Mouse (Mus musculus) layer of hippocampus, postnatal 36 days (tissue): ENCODE measurements around the gene 0610037L13Rik. TPM values are rescaled to one million over a fixed set of nuclear protein-coding genes. Genes with fewer than 3 reads are reported as not detected.
A peak's percentile ranks its signal among the peaks of the same experiment; 100 is the strongest.

Source experiments
- DNase-seq, 2 experiments: peaks; one replicate each; pipeline ENCODE4 v3.0.0; 2022
- total RNA-seq, 2 experiments: library from RNA; stranded (reverse); gene quantifications; 2 replicates each; pipeline ENCODE4 v1.2.3; 2021

0610037L13Rik gene
- total RNA-seq, 2 experiments from 2014 or later, result 65.3 to 73.6 TPM

GRCm38 (mm10) chr4:107920336-107920735 lies 30.7 kb downstream of the 0610037L13Rik start:
- no peak for DNase-seq

- DNase-seq, result no peak
Measured at GRCm38 (mm10) chr4:107921152-107921695, 31.6 kb downstream of the 0610037L13Rik start.

GRCm38 (mm10) chr4:107921952-107922351 lies 32.3 kb downstream of the 0610037L13Rik start:
- no peak for DNase-seq

GRCm38 (mm10) chr4:107923145-107923802 lies 33.7 kb downstream of the 0610037L13Rik start, which contains the start of gene Cpt2:
Gene Cpt2, minus strand, starts transcription at chr4:107923610.
- peak; percentile 76 to 77 for DNase-seq

- no peak for DNase-seq
Measured at GRCm38 (mm10) chr4:107923803-107924194, 34.2 kb downstream of the 0610037L13Rik start.

- DNase-seq, result no peak
Measured at GRCm38 (mm10) chr4:107928269-107928668, 38.7 kb downstream of the 0610037L13Rik start.

GRCm38 (mm10) chr4:107928726-107929125 lies 39.1 kb downstream of the 0610037L13Rik start:
- no peak for DNase-seq

GRCm38 (mm10) chr4:107931453-107931852 lies 41.8 kb downstream of the 0610037L13Rik start:
- no peak for DNase-seq

- no peak for DNase-seq
Measured at GRCm38 (mm10) chr4:107933239-107933638, 43.6 kb downstream of the 0610037L13Rik start.

- no peak for DNase-seq
Measured at GRCm38 (mm10) chr4:107935254-107935653, 45.6 kb downstream of the 0610037L13Rik start.

GRCm38 (mm10) chr4:107937338-107937737 lies 47.7 kb downstream of the 0610037L13Rik start:
- DNase-seq, result peak; percentile 54 to 56

- DNase-seq, result no peak
Measured at GRCm38 (mm10) chr4:107938124-107938523, 48.5 kb downstream of the 0610037L13Rik start.

GRCm38 (mm10) chr4:107942741-107943140 lies 53.1 kb downstream of the 0610037L13Rik start:
- DNase-seq, result no peak

GRCm38 (mm10) chr4:107944141-107944540 lies 54.5 kb downstream of the 0610037L13Rik start:
- DNase-seq, result no peak

Other genes with a start within 250 kb of the 0610037L13Rik start
- under 1 TPM; 0.62 to 0.68 TPM for gene Dmrtb1, start 205.6 kb upstream of the 0610037L13Rik start, total RNA-seq
- 10 to 100 TPM; 91.7 to 95.3 TPM for gene Lrp8, start 87.6 kb upstream of the 0610037L13Rik start, total RNA-seq
- 10 to 100 TPM; 39.2 to 47.4 TPM for gene Magoh, start 10.1 kb upstream of the 0610037L13Rik start, total RNA-seq
- gene Cpt2, start 33.8 kb downstream of the 0610037L13Rik start, total RNA-seq, result 1 to 10 TPM; 5.8 to 5.9 TPM
- gene Slc1a7, start 78.5 kb downstream of the 0610037L13Rik start, total RNA-seq, result under 1 TPM in 1 of 2 experiments, not detected in 1; 0.17 TPM
- gene Podn, start 206.6 kb downstream of the 0610037L13Rik start, total RNA-seq, result 1 to 10 TPM; 8.7 TPM